Mouse (Mus musculus) liver, embryonic 14.5 days (tissue): ENCODE data around the gene Akap10.

Experiments used
- CTCF ChIP-seq: IDR thresholded peaks from 2 replicates; pipeline ENCODE4 v1.5.1; 2016; ENCODE audit warnings: antibody characterized with exemption, low read depth, control low read depth
- EP300 ChIP-seq: IDR thresholded peaks from 2 replicates; pipeline ENCODE4 v1.6.1; 2016; ENCODE audit warnings: antibody characterized with exemption, low read depth

GRCm38 (mm10) chr11:61855539-61855938 is 74.5 kb downstream of the Akap10 start:
- TF ChIP-seq CTCF (no peak), EP300 (no peak)
